Mouse (Mus musculus) testis, adult 2 months (tissue): ENCODE data around the gene Gmip.

Source experiments
- CTCF ChIP-seq: fragments of 200-500 bp; IDR thresholded peaks from 2 replicates; pipeline ENCODE4 v1.5.1; 2012; ENCODE audit warnings: low read depth, mild to moderate bottlenecking, inconsistent platforms, low read length, moderate library complexity; ENCODE audit not compliant: control insufficient read depth, insufficient read depth, insufficient replicate concordance
- POLR2A ChIP-seq: fragments of 200-500 bp; IDR thresholded peaks from 2 replicates; pipeline ENCODE4 v1.6.1; 2012; ENCODE audit warnings: low read depth, mild to moderate bottlenecking, inconsistent platforms, low read length, moderate library complexity; ENCODE audit not compliant: control insufficient read depth

GRCm38 (mm10) chr8:69848951-69849350 lies 40.5 kb downstream of the Gmip start:
- TF ChIP-seq CTCF (no peak), POLR2A (no peak)
